Mouse (Mus musculus) embryonic facial prominence, embryonic 12.5 days (tissue): ENCODE measurements around the gene Tsga10. TPM values are rescaled to one million over a fixed set of nuclear protein-coding genes. Genes with fewer than 3 reads are reported as not detected.

Experiments
- ATAC-seq: fragments of 200-750 bp; cut with Nextera tagmentation; 2 replicates; pipeline ENCODE4 v1.8.0; 2017; ENCODE audit not compliant: insufficient number of reproducible peaks, insufficient read depth, low FRiP score, low TSS enrichment
- H3K27ac ChIP-seq: fragments of 300-500 bp; sonication (generic); 2 replicates; pipeline ENCODE4 v1.5.1; 2016; ENCODE audit warnings: mild to moderate bottlenecking
- H3K27me3 ChIP-seq: fragments of 300-500 bp; sonication (generic); 2 replicates; pipeline ENCODE4 v1.6.1; 2016; ENCODE audit warnings: mild to moderate bottlenecking, moderate library complexity
- H3K36me3 ChIP-seq: fragments of 300-500 bp; sonication (generic); 2 replicates; pipeline ENCODE4 v1.6.1; 2016; ENCODE audit warnings: mild to moderate bottlenecking
- H3K4me1 ChIP-seq: fragments of 300-500 bp; sonication (generic); 2 replicates; pipeline ENCODE4 v1.6.1; 2016
- H3K4me2 ChIP-seq: fragments of 300-500 bp; sonication (generic); replicated peaks from 2 replicates; pipeline ENCODE4 v1.6.1; 2016; ENCODE audit warnings: mild to moderate bottlenecking, moderate library complexity
- H3K4me3 ChIP-seq: fragments of 300-500 bp; sonication (generic); 2 replicates; pipeline ENCODE4 v1.5.1; 2016; ENCODE audit warnings: mild to moderate bottlenecking
- H3K9ac ChIP-seq: fragments of 300-500 bp; sonication (generic); 2 replicates; pipeline ENCODE4 v1.6.1; 2016; ENCODE audit warnings: mild to moderate bottlenecking, moderate library complexity
- H3K9me3 ChIP-seq: fragments of 300-500 bp; sonication (generic); 2 replicates; pipeline ENCODE4 v1.6.1; 2016; ENCODE audit warnings: mild to moderate bottlenecking, moderate library complexity
- WGBS: fragments of 180-500 bp; shearing (Covaris S2); methylation state at CpG from one replicate; pipeline ENCODE4 v1.1.7; 2016; 5-methylcytosine and 5-hydroxymethylcytosine counted together
- polyA plus RNA-seq: library from polyadenylated mRNA; unstranded; fragments of >200 nt; fragmentation: Nextera tagmentation; extraction: Ambion mirVana; gene quantifications from 2 replicates; pipeline ENCODE4 v1.2.1, GENCODE M21; 2016

Gene Tsga10
- polyA plus RNA-seq, 1 experiment from 2014 or later = 7.6 TPM

DNA sequence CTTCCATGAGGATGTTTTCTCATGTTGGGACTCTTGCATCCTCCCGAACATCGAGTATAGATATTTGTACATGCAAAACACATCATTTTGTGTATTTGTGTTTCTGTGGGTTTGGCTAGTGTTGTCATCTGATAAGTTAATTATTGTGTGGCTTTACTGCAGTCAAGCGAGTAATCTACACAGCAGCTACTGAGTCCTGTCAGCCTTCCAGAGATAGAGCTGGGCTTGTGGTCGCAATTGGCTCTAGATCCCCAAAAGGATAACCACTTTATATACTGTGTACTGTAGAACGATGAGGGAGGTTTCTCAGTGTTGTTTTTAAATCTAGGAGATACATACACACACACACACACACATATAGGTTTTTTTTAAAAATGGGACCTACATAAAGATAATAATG is 130.3 kb downstream of the Tsga10 start:
- Histone ChIP-seq H3K9me3 (no peaks in the 10 kb centered on the region), H3K4me3 (no peak overlapping the region), H3K4me2 (no peak overlapping the region), H3K27me3 (no peaks in the 10 kb centered on the region), H3K9ac (no peak overlapping the region), H3K36me3 (no peaks in the 10 kb centered on the region), H3K4me1 (no peaks in the 10 kb centered on the region), H3K27ac (no peak overlapping the region)
- 90% methylated on average over 5 of the region's 5 CpGs for WGBS
- no peak for ATAC-seq

DNA sequence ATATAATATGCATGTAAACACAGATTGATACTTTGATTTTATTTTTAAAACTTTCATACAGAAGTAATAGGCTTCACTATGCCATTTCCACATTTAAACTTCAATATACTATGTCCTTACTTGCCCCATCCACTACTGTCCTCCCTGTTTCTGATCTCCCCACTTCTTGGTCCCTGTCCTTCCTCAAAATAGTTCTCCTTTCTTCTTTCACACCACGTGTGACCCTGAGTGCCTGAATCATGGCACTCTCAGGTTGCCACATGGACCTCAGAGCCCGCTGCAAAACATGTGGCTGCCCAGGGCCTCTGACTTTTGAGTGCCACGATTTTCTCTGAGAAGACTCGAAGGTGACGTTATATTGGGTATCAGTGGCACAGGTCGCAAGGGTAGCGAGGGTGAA is 131.4 kb downstream of the Tsga10 start:
- Histone ChIP-seq H3K27ac (no peak overlapping the region), H3K4me2 (no peak overlapping the region), H3K4me1 (no peaks in the 10 kb centered on the region), H3K36me3 (no peaks in the 10 kb centered on the region), H3K9ac (no peak overlapping the region), H3K4me3 (no peak overlapping the region), H3K9me3 (no peaks in the 10 kb centered on the region), H3K27me3 (no peaks in the 10 kb centered on the region)
- no peak for ATAC-seq
- 70% methylated on average over 7 of the region's 7 CpGs for WGBS

- Histone ChIP-seq H3K27me3 (no peaks in the 10 kb centered on the region), H3K4me2 (no peak overlapping the region), H3K27ac (no peak overlapping the region), H3K9ac (no peak overlapping the region), H3K9me3 (no peaks in the 10 kb centered on the region), H3K36me3 (no peaks in the 10 kb centered on the region), H3K4me3 (no peak overlapping the region), H3K4me1 (no peaks in the 10 kb centered on the region)
- 83% methylated on average over 8 of the region's 8 CpGs for WGBS
- ATAC-seq = no peak
These were observed 136.9 kb downstream of the Tsga10 start for GRCm38 (mm10) chr1:37729353-37729752.

GRCm38 (mm10) chr1:37728053-37728452 is 138.2 kb downstream of the Tsga10 start:
- ATAC-seq = no peak
- Histone ChIP-seq H3K27me3 (no peaks in the 10 kb centered on the region), H3K4me2 (no peak overlapping the region), H3K4me3 (no peak overlapping the region), H3K27ac (no peak overlapping the region), H3K4me1 (no peaks in the 10 kb centered on the region), H3K9ac (no peak overlapping the region), H3K36me3 (no peaks in the 10 kb centered on the region), H3K9me3 (no peaks in the 10 kb centered on the region)
- WGBS = 53% methylated on average over 10 of the region's 10 CpGs

DNA sequence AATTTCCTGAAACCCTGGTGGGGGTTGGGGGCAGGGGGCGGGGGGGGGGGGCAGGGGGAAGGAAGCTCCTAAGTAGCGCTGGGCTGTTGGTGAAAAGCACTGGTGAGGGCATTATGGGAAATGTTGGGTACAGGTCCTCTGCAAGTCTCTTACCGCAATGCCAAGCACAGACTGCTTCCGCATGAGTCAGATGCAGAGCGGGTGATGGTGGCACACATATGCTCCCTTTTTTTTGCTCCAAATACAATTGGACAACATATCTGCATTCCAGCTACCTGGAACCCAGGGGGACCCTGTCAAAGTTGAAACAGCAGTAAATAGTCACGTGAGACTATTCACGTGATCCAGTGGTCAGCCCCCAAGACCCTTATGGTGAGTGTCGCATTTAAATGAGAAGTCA is 139.0 kb downstream of the Tsga10 start:
- no peak overlapping the region for H3K9ac ChIP-seq
- WGBS = 86% methylated on average over 7 of the region's 8 CpGs

DNA sequence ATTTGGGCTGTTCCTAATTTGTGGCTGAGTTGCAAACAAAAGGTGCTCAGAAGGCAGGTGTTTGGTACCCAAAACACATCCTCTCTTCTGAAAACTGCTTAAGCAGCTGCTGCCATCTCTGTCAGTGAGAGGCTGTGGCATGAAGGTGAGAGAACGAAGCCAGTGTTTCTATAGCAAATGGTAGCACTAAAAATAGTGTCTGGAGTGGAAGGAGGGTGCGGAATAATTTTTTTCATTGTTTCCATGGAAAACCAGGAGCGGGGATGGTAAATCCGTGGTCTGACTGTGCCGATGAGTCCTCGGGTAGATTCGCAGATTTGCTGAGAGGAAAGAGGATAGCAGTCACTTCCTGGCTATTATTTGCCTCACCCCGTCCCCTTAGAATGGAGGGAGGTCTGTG is 139.8 kb downstream of the Tsga10 start:
- ATAC-seq = no peak
- Histone ChIP-seq H3K9ac (no peak overlapping the region), H3K27ac (no peak overlapping the region), H3K36me3 (no peaks in the 10 kb centered on the region), H3K27me3 (peaks cover 3% of the 10 kb centered on the region; the same call in 1 of the 2 replicates), H3K4me2 (no peak overlapping the region), H3K9me3 (no peaks in the 10 kb centered on the region), H3K4me3 (no peak overlapping the region), H3K4me1 (no peaks in the 10 kb centered on the region)
- 78% methylated on average over 8 of the region's 8 CpGs for WGBS

More for the DNA sequence above, 139.0 kb downstream of the Tsga10 start:
- H3K4me1 ChIP-seq = no peaks in the 10 kb centered on the region
- no peaks in the 10 kb centered on the region for H3K27me3 ChIP-seq
- H3K27ac ChIP-seq = no peak overlapping the region
- H3K36me3 ChIP-seq = no peaks in the 10 kb centered on the region
- H3K9me3 ChIP-seq = no peaks in the 10 kb centered on the region
- ATAC-seq = no peak
- no peak overlapping the region for H3K4me2 ChIP-seq
- H3K4me3 ChIP-seq = no peak overlapping the region

DNA sequence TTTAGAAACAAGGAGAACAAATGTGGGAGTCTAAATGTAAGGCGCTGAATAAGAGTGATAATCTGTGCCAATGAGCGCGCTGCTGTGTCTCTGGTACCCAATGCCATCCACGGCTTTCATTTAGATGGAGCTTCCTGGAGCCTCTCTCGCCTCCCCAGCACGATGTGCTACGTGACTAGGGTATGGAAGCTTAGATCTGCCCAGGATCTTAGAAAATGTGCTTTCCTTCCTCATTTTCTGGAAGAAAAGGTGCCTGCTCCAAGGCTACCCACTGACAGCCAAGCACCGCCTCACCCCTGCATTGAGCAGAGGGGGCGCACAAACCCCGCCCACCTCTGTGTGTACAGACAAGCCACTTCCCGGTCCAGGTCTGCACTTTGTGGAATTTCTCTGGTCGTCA is 140.3 kb downstream of the Tsga10 start:
- 65% methylated on average over 12 of the region's 12 CpGs for WGBS
- Histone ChIP-seq H3K36me3 (no peaks in the 10 kb centered on the region), H3K4me1 (no peaks in the 10 kb centered on the region), H3K9me3 (no peaks in the 10 kb centered on the region), H3K4me2 (no peak overlapping the region), H3K9ac (no peak overlapping the region), H3K27me3 (peaks cover 7% of the 10 kb centered on the region; the same call in 1 of the 2 replicates), H3K27ac (no peak overlapping the region), H3K4me3 (no peak overlapping the region)
- no peak for ATAC-seq

GRCm38 (mm10) chr1:37721092-37721491 is 145.1 kb downstream of the Tsga10 start:
- H3K4me3 ChIP-seq = no peak overlapping the region
- peaks cover 11% of the 10 kb centered on the region; the same call in 1 of the 2 replicates for H3K4me1 ChIP-seq
- peaks cover 33% of the 10 kb centered on the region for H3K27me3 ChIP-seq
- no peak overlapping the region for H3K27ac ChIP-seq
- H3K9me3 ChIP-seq = no peaks in the 10 kb centered on the region
- H3K4me2 ChIP-seq = no peak overlapping the region
- WGBS = 68% methylated on average over 5 of the region's 5 CpGs
- H3K9ac ChIP-seq = no peak overlapping the region
- no peak for ATAC-seq
- H3K36me3 ChIP-seq = no peaks in the 10 kb centered on the region

GRCm38 (mm10) chr1:37719761-37720640 is 146.2 kb downstream of the Tsga10 start, which contains the start of gene 2010300C02Rik:
2010300C02Rik (minus strand) TSS chr1:37720085.
- WGBS = under 1% methylated on average over 55 of the region's 69 CpGs
- ATAC-seq = peak; percentile 83
- peak within 1 kb of the TSS; percentile 99 for H3K4me2 ChIP-seq
- H3K9ac ChIP-seq = peak within 1 kb of the TSS; percentile 68
- H3K4me1 ChIP-seq = peaks cover 11% of the 10 kb centered on the region; the same call in 1 of the 2 replicates
- H3K9me3 ChIP-seq = no peaks in the 10 kb centered on the region
- no peak within 1 kb of the TSS for H3K27ac ChIP-seq
- H3K36me3 ChIP-seq = no peaks in the 10 kb centered on the region
- H3K4me3 ChIP-seq = peak within 1 kb of the TSS; percentile 59
- peaks cover 33% of the 10 kb centered on the region for H3K27me3 ChIP-seq

DNA sequence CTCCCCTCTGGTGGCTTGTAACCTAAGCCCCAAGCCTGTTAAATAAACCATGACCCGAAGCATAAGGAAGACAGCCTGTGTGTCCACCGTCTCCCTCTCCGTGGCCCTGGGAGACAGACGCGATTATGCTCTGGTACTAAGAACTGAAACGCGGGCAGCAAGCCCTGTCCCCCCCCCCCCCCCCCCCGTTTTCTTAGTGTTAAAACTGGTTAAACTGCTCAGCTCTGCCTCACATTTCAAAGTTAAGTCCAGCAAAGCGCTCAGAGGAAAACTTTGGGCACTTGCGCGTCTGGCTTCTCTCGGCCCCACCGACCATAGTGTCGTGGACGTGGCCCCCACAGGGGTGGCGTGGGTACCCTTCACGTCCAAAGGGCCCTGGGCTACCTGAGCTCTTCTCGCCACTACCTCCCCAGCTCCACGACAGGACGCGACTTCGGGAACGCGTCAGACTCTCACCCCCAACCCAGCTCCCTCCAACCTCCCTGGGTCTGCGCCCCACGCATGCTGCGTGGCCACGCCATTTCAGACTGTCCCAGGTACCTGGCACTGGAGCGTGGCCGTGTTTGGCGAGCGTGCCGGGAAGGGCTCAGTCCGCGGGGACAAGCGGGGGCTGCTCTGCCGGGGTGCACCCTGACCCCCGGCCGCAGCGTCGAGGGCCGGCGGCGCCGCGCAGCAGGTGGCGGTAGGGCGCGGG is 147.1 kb downstream of the Tsga10 start:
- peaks cover 11% of the 10 kb centered on the region; the same call in 1 of the 2 replicates for H3K4me1 ChIP-seq
- peak overlapping the region; percentile 99 for H3K4me2 ChIP-seq
- H3K9me3 ChIP-seq = no peaks in the 10 kb centered on the region
- no peaks in the 10 kb centered on the region for H3K36me3 ChIP-seq
- 3% methylated on average over 47 of the region's 49 CpGs for WGBS
- ATAC-seq = no peak
- H3K27ac ChIP-seq = no peak overlapping the region
- H3K9ac ChIP-seq = peak overlapping the region; percentile 68
- peak overlapping the region; percentile 59 for H3K4me3 ChIP-seq
- H3K27me3 ChIP-seq = peaks cover 33% of the 10 kb centered on the region

DNA sequence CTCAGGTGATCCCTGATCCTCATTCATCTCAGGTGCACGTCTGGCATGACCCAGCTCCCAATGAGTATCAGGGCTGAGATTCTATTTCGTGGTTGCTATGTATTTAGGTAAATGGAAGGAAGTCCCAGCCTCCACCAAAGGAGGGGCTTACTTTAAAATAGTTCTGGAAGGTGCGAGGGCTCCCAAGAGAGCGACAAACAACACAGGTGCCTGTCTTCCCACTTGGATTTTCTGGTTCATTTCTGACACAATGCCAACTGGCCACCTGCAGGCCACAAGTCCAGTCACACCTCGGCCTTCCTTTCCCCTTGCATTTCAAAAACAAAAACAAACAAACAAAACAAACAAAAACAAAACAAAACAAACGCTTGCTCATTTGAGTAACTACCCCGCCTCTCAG is 147.7 kb downstream of the Tsga10 start:
- Histone ChIP-seq H3K27ac (no peak overlapping the region), H3K4me2 (no peak overlapping the region), H3K4me1 (peaks cover 11% of the 10 kb centered on the region; the same call in 1 of the 2 replicates), H3K4me3 (no peak overlapping the region), H3K9me3 (no peaks in the 10 kb centered on the region), H3K9ac (no peak overlapping the region), H3K27me3 (peaks cover 33% of the 10 kb centered on the region), H3K36me3 (no peaks in the 10 kb centered on the region)
- WGBS = 47% methylated on average over 7 of the region's 7 CpGs
- ATAC-seq = no peak
